Mouse (Mus musculus) kidney, adult 11 months (tissue): ENCODE data around the gene Vmn1r203.
"Not testable (repeated sequence)": the region's sequence is repeated elsewhere in the genome, so short reads cannot be mapped to it uniquely, and the experiment has no call there.

Experiments used
- DNase-seq: peaks from one replicate; pipeline ENCODE4 v3.0.0; 2022

Vmn1r203 gene

GRCm38 (mm10) chr13:22517814-22518213, at the start of gene Vmn1r203:
Gene Vmn1r203, plus strand, starts transcription at chr13:22518114.
- no peak for DNase-seq

DNA sequence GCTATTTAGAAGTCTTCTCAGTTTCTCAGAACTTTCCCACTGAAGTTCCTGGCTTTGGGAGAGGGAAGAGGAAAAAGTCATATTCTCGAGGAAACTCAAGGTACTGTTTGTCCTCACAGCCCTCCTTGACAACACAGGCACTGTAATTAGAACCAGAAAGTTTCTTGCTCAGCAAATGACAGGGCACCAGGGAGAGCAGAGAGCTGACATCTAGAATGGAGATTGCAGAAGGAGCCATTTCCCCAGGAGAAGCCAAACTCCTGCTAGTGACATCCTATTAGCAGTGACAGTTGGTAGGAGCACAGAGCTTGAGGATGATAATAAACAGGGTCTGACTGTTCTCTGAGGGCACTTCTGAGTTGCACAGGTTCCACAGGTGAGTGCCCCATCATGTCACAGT, 46.3 kb upstream of the Vmn1r203 start, which contains the start of gene Vmn1r201:
Vmn1r201 (plus strand) TSS at position 301 of the 400 bp plus-strand sequence.
- DNase-seq: no peak

- DNase-seq: no peak
Measured at GRCm38 (mm10) chr13:22502431-22502830, 15.5 kb upstream of the Vmn1r203 start.

GRCm38 (mm10) chr13:22505281-22505680, 12.6 kb upstream of the Vmn1r203 start, which contains the start of gene Vmn1r202:
Gene Vmn1r202, minus strand, starts transcription at chr13:22505381.
- no peak for DNase-seq

DNA sequence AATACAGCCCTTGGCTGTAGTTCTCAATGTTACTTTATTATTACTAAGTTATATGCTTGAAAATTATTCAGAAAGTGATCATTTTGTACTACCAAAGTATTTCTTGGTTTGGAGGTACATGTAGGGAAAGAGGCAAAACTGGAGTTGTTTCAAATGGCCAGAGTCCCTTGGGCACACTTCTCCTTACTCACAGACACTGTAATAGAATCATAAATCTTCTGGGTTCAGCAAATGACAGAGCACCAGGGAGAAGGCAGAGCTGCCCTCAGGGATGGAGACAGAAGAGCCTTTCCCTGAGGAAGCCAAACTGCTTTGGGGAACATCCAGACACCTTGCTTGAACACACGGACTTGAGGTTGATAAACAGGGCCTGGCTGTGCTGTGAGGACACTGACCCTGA, 35.0 kb downstream of the Vmn1r203 start, which contains the start of gene Vmn1r204:
Vmn1r204 (plus strand) TSS at position 301 of the 400 bp plus-strand sequence.
- DNase-seq: not testable (repeated sequence)

DNA sequence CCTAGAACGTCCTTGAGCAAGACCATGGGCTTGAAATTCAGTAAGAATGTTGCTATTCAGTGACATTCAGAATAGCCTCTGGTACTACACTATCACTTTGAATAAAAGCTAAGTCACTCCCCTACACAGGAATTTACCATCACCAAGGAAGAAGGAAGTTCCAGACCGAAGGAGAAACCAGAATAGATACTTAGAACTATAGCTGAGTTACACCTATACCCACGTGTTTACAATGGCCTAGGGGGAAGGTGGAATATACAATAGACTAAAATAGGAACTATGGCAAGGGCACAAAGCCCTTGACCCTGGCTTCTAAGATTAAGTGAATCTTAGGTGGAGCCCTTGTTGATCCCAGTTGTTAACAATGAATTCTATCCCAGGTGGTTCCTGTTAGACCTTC, 57.0 kb downstream of the Vmn1r203 start:
- DNase-seq: not testable (repeated sequence)
